Mouse (Mus musculus): ENCODE measurements around the gene Dtl. TPM values are rescaled to one million over a fixed set of nuclear protein-coding genes. Genes with fewer than 3 reads are reported as not detected.

Gene Dtl
- polyA plus RNA-seq, 1 experiment from 2014 or later: 2.9 TPM

DNA sequence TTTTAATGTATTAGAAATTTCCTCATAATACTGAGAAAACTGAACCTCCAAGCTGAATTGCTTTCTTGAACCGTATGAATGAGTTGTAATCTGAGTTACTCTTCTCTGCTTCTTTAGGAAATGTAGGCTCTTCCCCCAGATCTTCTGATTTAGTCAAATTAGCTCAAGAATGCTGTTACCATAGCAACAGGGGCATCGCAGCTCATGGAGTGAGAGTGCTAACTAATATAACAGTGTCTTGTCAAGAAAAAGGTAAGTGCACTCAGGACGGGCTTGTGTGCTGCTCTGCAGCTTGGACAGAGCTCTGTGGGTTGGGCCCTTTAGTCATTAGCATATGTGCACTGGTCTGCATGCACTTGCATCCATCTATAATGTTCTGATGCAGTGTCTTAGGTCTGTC lies 29.3 kb upstream of the Dtl start:
- no peak for ATAC-seq
- no peaks in the 10 kb centered on the region for H3K4me1 ChIP-seq (ENCODE audit: insufficient read depth, low read depth, low read length)
- no peaks in the 10 kb centered on the region for H3K9me3 ChIP-seq (ENCODE audit: low read length)
- H3K36me3 ChIP-seq (ENCODE audit: insufficient read depth, low read length): peaks cover 20% of the 10 kb centered on the region
- no peak for DNase-seq (ENCODE audit: low spot score)
- TF ChIP-seq CTCF (IDR thresholded peaks at IDR 0.05): no peak
- no peak for TF ChIP-seq EP300 (IDR thresholded peaks at IDR 0.05)
- H3K4me2 ChIP-seq (replicated peaks; ENCODE audit: low read depth, low read length): no peak overlapping the region
- no peak overlapping the region for H3K4me3 ChIP-seq (ENCODE audit: low read depth, low read length)
- H3K9ac ChIP-seq (replicated peaks; ENCODE audit: low read depth): no peak overlapping the region
- no peak overlapping the region for H3K27ac ChIP-seq (ENCODE audit: low read length)
- H3K27me3 ChIP-seq (replicated peaks; ENCODE audit: insufficient read depth, low read length): no peaks in the 10 kb centered on the region
- 70% methylated on average over 3 of the region's 3 CpGs for WGBS

DNA sequence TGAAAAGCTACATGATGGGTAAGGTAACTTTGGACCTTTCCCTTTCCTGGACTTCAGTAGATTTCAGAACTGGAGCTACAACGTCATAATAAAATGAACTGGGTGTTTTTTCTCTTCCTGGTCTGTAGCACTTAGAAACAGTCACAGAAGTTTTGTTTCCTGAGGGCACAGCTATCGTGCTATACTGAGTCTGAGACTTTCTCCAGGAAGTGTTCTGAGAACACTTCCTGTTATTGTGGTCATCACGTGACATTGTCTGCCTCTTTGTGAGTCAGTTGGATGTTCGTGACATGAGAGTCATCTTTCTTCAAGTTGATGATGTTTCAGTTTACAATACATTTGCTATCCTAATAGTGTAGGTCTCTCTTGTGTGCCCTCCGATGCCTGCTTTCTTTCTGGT lies 23.9 kb upstream of the Dtl start:
- H3K9ac ChIP-seq (replicated peaks; ENCODE audit: low read depth): no peak overlapping the region
- H3K4me3 ChIP-seq (ENCODE audit: low read depth, low read length): no peak overlapping the region
- no peak overlapping the region; the same call in 1 of the 2 replicates for H3K27ac ChIP-seq (ENCODE audit: low read length)
- TF ChIP-seq EP300 (IDR thresholded peaks at IDR 0.05) (no peak), CTCF (IDR thresholded peaks at IDR 0.05) (no peak)
- no peaks in the 10 kb centered on the region for H3K9me3 ChIP-seq (ENCODE audit: low read length)
- no peaks in the 10 kb centered on the region for H3K27me3 ChIP-seq (replicated peaks; ENCODE audit: insufficient read depth, low read length)
- whole genome bisulfite sequencing: 53% methylated on average over 5 of the region's 5 CpGs
- peak; percentile 60 for DNase-seq (ENCODE audit: low spot score)
- peaks cover 19% of the 10 kb centered on the region for H3K36me3 ChIP-seq (ENCODE audit: insufficient read depth, low read length)
- H3K4me2 ChIP-seq (replicated peaks; ENCODE audit: low read depth, low read length): no peak overlapping the region
- H3K4me1 ChIP-seq (ENCODE audit: insufficient read depth, low read depth, low read length): no peaks in the 10 kb centered on the region
- ATAC-seq: peak; percentile 65

DNA sequence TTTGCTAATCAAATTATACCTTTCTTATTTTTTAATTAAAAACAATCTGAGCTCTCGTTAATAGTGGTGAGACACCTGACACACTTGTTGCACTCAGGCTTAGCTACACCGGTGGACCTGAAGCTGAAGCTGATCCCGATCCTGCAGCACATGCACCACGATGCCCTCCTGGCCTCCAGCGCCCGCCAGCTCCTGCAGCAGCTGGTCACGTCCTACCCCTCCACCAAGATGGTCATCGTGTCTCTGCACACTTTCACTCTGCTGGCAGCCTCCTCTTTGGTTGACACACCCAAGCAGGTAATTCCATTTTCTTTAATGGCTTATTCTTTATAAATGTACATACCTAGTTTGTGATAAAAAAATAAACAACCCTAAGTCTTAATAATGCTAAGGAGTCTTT lies 20.7 kb upstream of the Dtl start:
- Histone ChIP-seq H3K9ac (replicated peaks; ENCODE audit: low read depth) (no peak overlapping the region), H3K27ac (ENCODE audit: low read length) (no peak overlapping the region), H3K9me3 (ENCODE audit: low read length) (no peaks in the 10 kb centered on the region), H3K4me1 (ENCODE audit: insufficient read depth, low read depth, low read length) (peaks cover 3% of the 10 kb centered on the region; the same call in 1 of the 2 replicates), H3K4me2 (replicated peaks; ENCODE audit: low read depth, low read length) (no peak overlapping the region), H3K4me3 (ENCODE audit: low read depth, low read length) (no peak overlapping the region), H3K27me3 (replicated peaks; ENCODE audit: insufficient read depth, low read length) (no peaks in the 10 kb centered on the region), H3K36me3 (ENCODE audit: insufficient read depth, low read length) (peaks cover 19% of the 10 kb centered on the region)
- 92% methylated on average over 8 of the region's 8 CpGs for WGBS
- ATAC-seq: no peak
- TF ChIP-seq CTCF (IDR thresholded peaks at IDR 0.05) (no peak), EP300 (IDR thresholded peaks at IDR 0.05) (no peak)
- DNase-seq (ENCODE audit: low spot score): no peak

DNA sequence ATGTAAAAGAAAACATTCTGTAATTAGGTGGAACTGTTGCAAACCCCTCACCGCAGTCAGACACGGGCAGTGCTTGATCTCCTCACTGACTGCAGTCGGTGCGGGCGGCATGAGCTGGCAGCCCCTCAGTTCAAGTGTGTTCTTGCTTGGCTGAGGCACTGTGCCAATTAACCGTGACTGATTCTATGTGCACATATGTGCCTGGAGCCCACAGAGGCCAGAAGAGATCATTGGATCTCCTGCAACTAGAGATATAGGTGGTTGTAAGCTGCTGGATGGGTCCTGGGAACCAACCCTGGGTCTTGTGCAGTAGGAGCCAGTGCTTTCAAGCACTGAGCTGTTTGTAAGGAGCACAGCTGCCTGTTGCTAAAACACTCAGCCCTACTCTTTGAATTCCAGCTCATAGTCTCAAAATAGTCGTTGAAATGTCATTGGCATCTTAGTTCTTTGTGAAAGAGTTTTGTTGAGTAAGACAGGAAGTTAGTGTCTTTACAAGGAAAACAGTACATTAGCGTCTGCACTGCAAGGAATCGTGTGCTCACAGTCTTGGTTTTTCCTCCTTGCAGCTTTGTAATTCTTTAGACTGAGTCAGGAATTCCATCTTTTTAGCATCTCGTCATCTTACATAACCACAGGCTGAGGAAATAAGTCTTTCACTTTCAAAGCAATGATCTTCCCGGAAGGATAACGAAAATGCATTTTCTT lies 16.8 kb upstream of the Dtl start:
- H3K27ac ChIP-seq (ENCODE audit: low read length): peak overlapping the region; percentile 77
- no peak for TF ChIP-seq CTCF (IDR thresholded peaks at IDR 0.05)
- TF ChIP-seq EP300 (IDR thresholded peaks at IDR 0.05): peak; percentile 75
- WGBS: 50% methylated on average over 12 of the region's 12 CpGs
- H3K36me3 ChIP-seq (ENCODE audit: insufficient read depth, low read length): peaks cover 24% of the 10 kb centered on the region
- peak overlapping the region; percentile 8; the same call in 1 of the 2 replicates for H3K4me2 ChIP-seq (replicated peaks; ENCODE audit: low read depth, low read length)
- H3K9ac ChIP-seq (replicated peaks; ENCODE audit: low read depth): no peak overlapping the region
- ATAC-seq (peak; percentile 86), DNase-seq (ENCODE audit: low spot score) (peak; percentile 94)
- peaks cover 3% of the 10 kb centered on the region; the same call in 1 of the 2 replicates for H3K4me1 ChIP-seq (ENCODE audit: insufficient read depth, low read depth, low read length)
- no peak overlapping the region for H3K4me3 ChIP-seq (ENCODE audit: low read depth, low read length)
- no peaks in the 10 kb centered on the region for H3K9me3 ChIP-seq (ENCODE audit: low read length)
- no peaks in the 10 kb centered on the region for H3K27me3 ChIP-seq (replicated peaks; ENCODE audit: insufficient read depth, low read length)

DNA sequence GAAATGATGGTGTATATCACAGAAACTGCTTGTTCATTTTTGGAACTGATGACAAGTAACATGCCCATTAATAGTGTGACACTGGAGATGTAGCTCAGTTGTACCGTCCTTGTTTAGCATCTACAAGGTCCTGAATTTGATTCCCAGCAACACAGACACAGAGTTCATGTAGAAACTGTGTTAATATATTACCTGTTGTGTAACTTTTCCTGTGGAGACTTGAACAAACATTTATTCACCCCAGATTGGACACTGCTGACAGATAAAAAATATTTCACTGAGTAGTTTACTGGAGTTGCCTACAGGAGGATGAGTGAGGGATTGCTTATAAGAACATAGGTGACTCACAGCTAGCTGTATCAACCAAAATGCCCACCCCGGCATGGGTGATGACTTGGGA lies 13.4 kb upstream of the Dtl start:
- H3K27ac ChIP-seq (ENCODE audit: low read length): no peak overlapping the region
- H3K9ac ChIP-seq (replicated peaks; ENCODE audit: low read depth): no peak overlapping the region
- ATAC-seq: no peak
- no peaks in the 10 kb centered on the region for H3K27me3 ChIP-seq (replicated peaks; ENCODE audit: insufficient read depth, low read length)
- WGBS: 97% methylated on average over 2 of the region's 2 CpGs
- H3K36me3 ChIP-seq (ENCODE audit: insufficient read depth, low read length): peaks cover 17% of the 10 kb centered on the region
- H3K4me2 ChIP-seq (replicated peaks; ENCODE audit: low read depth, low read length): no peak overlapping the region
- H3K4me3 ChIP-seq (ENCODE audit: low read depth, low read length): no peak overlapping the region
- H3K9me3 ChIP-seq (ENCODE audit: low read length): no peaks in the 10 kb centered on the region
- H3K4me1 ChIP-seq (ENCODE audit: insufficient read depth, low read depth, low read length): peaks cover 3% of the 10 kb centered on the region; the same call in 1 of the 2 replicates
- TF ChIP-seq CTCF (IDR thresholded peaks at IDR 0.05) (no peak), EP300 (IDR thresholded peaks at IDR 0.05) (no peak)
- no peak for DNase-seq (ENCODE audit: low spot score)

DNA sequence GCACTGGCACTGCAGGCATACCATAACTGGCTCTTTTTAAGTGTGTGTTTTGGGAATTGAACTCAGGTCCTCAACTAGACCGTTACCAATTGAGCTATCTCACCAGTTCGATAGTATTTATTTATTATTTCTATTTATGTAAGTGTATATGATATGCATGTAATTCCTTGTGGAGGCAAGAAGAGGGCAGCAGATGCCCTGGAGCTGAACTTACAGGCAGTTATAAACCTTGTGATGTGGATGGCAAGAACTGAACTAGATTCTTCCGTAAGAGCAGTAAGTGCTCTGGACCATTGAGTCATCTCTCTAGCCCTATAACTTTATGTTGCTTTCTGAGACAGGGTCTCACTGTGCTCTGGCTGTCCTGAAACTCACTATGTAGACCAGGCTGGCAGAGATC lies 11.7 kb upstream of the Dtl start:
- H3K27ac ChIP-seq (ENCODE audit: low read length): no peak overlapping the region
- DNase-seq (ENCODE audit: low spot score) (peak; percentile 36), ATAC-seq (no peak)
- H3K4me3 ChIP-seq (ENCODE audit: low read depth, low read length): no peak overlapping the region
- H3K27me3 ChIP-seq (replicated peaks; ENCODE audit: insufficient read depth, low read length): no peaks in the 10 kb centered on the region
- 88% methylated on average over 3 of the region's 3 CpGs for WGBS
- H3K9me3 ChIP-seq (ENCODE audit: low read length): no peaks in the 10 kb centered on the region
- H3K9ac ChIP-seq (replicated peaks; ENCODE audit: low read depth): no peak overlapping the region
- no peak for TF ChIP-seq EP300 (IDR thresholded peaks at IDR 0.05)
- TF ChIP-seq CTCF (IDR thresholded peaks at IDR 0.05): peak; percentile 51
- H3K4me1 ChIP-seq (ENCODE audit: insufficient read depth, low read depth, low read length): no peaks in the 10 kb centered on the region; the same call in 1 of the 2 replicates
- H3K4me2 ChIP-seq (replicated peaks; ENCODE audit: low read depth, low read length): no peak overlapping the region
- peaks cover 25% of the 10 kb centered on the region for H3K36me3 ChIP-seq (ENCODE audit: insufficient read depth, low read length)

Data from lung, postnatal 0 days (tissue).